Mouse (Mus musculus) spleen, adult 2 months (tissue): ENCODE measurements around the gene Dse.

Experiments
- CTCF ChIP-seq: fragments of 200-500 bp; IDR thresholded peaks from 2 replicates; pipeline ENCODE4 v1.5.1; 2011; ENCODE audit warnings: mild to moderate bottlenecking, inconsistent platforms; ENCODE audit not compliant: insufficient read depth, insufficient read length, insufficient replicate concordance; ENCODE audit errors: extremely low read depth
- POLR2A ChIP-seq: fragments of 200-500 bp; IDR thresholded peaks from 2 replicates; pipeline ENCODE4 v1.6.1; 2011; ENCODE audit warnings: low read depth, low read length, inconsistent platforms

DNA sequence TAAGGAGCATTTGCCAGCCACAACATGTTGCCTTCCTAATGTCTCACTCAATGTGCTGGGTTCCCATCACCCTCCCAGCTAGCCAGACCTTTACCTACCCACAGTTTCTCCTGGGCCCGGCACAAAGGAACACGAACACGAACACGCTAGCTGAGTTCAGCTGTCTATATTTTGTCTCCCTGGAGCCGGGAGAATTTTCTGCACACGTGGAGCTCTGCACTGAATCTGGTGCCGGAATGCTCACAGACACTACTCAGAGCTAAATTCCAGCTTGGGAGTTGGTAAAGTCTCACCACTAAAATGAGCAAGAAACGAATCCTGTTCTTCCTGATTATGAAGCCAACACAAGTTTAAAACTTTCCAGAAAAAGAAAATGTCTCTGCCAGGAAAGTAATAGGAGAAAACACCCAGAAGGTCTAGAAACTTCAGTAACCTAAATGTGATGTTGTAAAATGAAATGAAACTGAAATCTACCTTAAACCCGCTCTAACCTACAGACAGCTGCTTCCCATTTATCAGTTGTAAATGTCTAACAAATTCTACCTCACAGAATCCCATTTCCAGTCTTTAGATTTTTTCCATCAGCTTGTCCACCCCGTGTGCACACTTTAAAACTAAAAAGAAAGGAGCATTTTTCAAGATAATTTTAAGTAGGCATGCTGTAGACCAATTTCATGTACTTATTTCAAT, 20.8 kb downstream of the Dse start:
- TF ChIP-seq CTCF = no peak
- no peak for TF ChIP-seq POLR2A
